Mouse (Mus musculus) liver, embryonic 11.5 days (tissue): ENCODE data around the gene Med19. TPM values are rescaled to one million over a fixed set of nuclear protein-coding genes. Genes with fewer than 3 reads are reported as not detected.

Experiments
- ATAC-seq: fragments of 200-750 bp; cut with Nextera tagmentation; replicated peaks from 2 replicates; pipeline ENCODE4 v1.8.0; 2017; ENCODE audit warnings: moderate number of reproducible peaks, mild to moderate bottlenecking, moderate TSS enrichment, moderate library complexity; ENCODE audit not compliant: low FRiP score
- DNase-seq: peaks from one replicate; pipeline ENCODE4 v3.0.0-alpha.2; 2017; ENCODE audit warnings: low spot score
- H3K27ac ChIP-seq: fragments of 300-500 bp; sonication (generic); 2 replicates; pipeline ENCODE4 v1.5.1; 2014; ENCODE audit warnings: mild to moderate bottlenecking, low read depth, low read length, control low read depth
- H3K27me3 ChIP-seq: fragments of 300-500 bp; sonication (generic); replicated peaks from 2 replicates; pipeline ENCODE4 v1.6.1; 2014; ENCODE audit warnings: low read length, mixed read lengths; ENCODE audit not compliant: control insufficient read depth, insufficient read depth
- H3K36me3 ChIP-seq: fragments of 300-500 bp; sonication (generic); 2 replicates; pipeline ENCODE4 v1.6.1; 2014; ENCODE audit warnings: mild to moderate bottlenecking, low read length, moderate library complexity, mixed read lengths; ENCODE audit not compliant: control insufficient read depth, insufficient read depth
- H3K4me1 ChIP-seq: fragments of 300-500 bp; sonication (generic); replicated peaks from 2 replicates; pipeline ENCODE4 v1.6.1; 2014; ENCODE audit warnings: low read length, mixed read lengths; ENCODE audit not compliant: control insufficient read depth, insufficient read depth
- H3K4me2 ChIP-seq: fragments of 300-500 bp; sonication (generic); 2 replicates; pipeline ENCODE4 v1.6.1; 2014; ENCODE audit warnings: mild to moderate bottlenecking, control low read depth, moderate library complexity
- H3K4me3 ChIP-seq: fragments of 300-500 bp; sonication (generic); 2 replicates; pipeline ENCODE4 v1.5.1; 2014; ENCODE audit warnings: low read depth, low read length, control low read depth
- H3K9ac ChIP-seq: fragments of 300-500 bp; sonication (generic); 2 replicates; pipeline ENCODE4 v1.6.1; 2014; ENCODE audit warnings: low read depth, low read length, control low read depth
- H3K9me3 ChIP-seq: fragments of 300-500 bp; sonication (generic); 2 replicates; pipeline ENCODE4 v1.6.1; 2016; ENCODE audit warnings: low read length, inconsistent platforms, mixed read lengths; ENCODE audit not compliant: control insufficient read depth
- WGBS: fragments of 180-500 bp; shearing (Covaris S2); extraction: QIAGEN DNeasy Blood & Tissue Kit; methylation state at CpG from one replicate; pipeline ENCODE4 v1.1.7; 2014; 5-methylcytosine and 5-hydroxymethylcytosine counted together
- polyA plus RNA-seq: library from polyadenylated mRNA; unstranded; fragments of >200 nt; fragmentation: Nextera tagmentation; extraction: Ambion mirVana; gene quantifications from 2 replicates; pipeline ENCODE4 v1.2.1, GENCODE M21; 2014

Med19 gene
- 43.4 and 44.9 TPM in 2 replicates for polyA plus RNA-seq

GRCm38 (mm10) chr2:84677968-84678880 lies at the start of gene Med19, which contains the start of gene Gm28635:
Gene Med19, plus strand, starts transcription at chr2:84678402.
Gene Gm28635, minus strand, starts transcription at chr2:84678041.
- Histone ChIP-seq H3K4me1 (peaks cover 19% of the 10 kb centered on the region), H3K4me3 (peak within 1 kb of the TSS; percentile 86), H3K27me3 (no peaks in the 10 kb centered on the region), H3K9ac (peak within 1 kb of the TSS; percentile 78), H3K36me3 (peaks cover 18% of the 10 kb centered on the region; the same call in 1 of the 2 replicates), H3K4me2 (peak within 1 kb of the TSS; percentile 70), H3K27ac (peak within 1 kb of the TSS; percentile 44; the same call in 1 of the 2 replicates), H3K9me3 (no peaks in the 10 kb centered on the region)
- WGBS = under 1% methylated on average over 44 of the region's 44 CpGs
- DNase-seq (peak; percentile 81), ATAC-seq (peak; percentile 97)

GRCm38 (mm10) chr2:84632001-84632400 lies 46.2 kb upstream of the Med19 start:
- DNase-seq (no peak), ATAC-seq (no peak)
- no peak overlapping the region for H3K4me2 ChIP-seq
- H3K9me3 ChIP-seq = no peaks in the 10 kb centered on the region
- no peak overlapping the region for H3K27ac ChIP-seq
- no peak overlapping the region for H3K4me3 ChIP-seq
- H3K36me3 ChIP-seq = no peaks in the 10 kb centered on the region
- WGBS = 88% methylated on average over 1 of the region's 1 CpGs
- H3K27me3 ChIP-seq = no peaks in the 10 kb centered on the region
- peaks cover 46% of the 10 kb centered on the region for H3K4me1 ChIP-seq
- no peak overlapping the region for H3K9ac ChIP-seq

- DNase-seq = no peak
- Histone ChIP-seq H3K4me1 (peaks cover 50% of the 10 kb centered on the region), H3K9me3 (no peaks in the 10 kb centered on the region), H3K4me2 (peak overlapping the region; percentile 50), H3K27me3 (no peaks in the 10 kb centered on the region), H3K9ac (no peak overlapping the region; the same call in 1 of the 2 replicates), H3K4me3 (no peak overlapping the region), H3K27ac (peak overlapping the region; percentile 51; the same call in 1 of the 2 replicates), H3K36me3 (no peaks in the 10 kb centered on the region)
- ATAC-seq = peak; percentile 37
- WGBS = 1% methylated on average over 3 of the region's 3 CpGs
Measured at GRCm38 (mm10) chr2:84632999-84633398, 45.2 kb upstream of the Med19 start.

GRCm38 (mm10) chr2:84634006-84634405 lies 44.2 kb upstream of the Med19 start:
- no peak for DNase-seq
- peak overlapping the region; percentile 46; the same call in 1 of the 2 replicates for H3K27ac ChIP-seq
- peak overlapping the region; percentile 59 for H3K4me2 ChIP-seq
- no peak overlapping the region for H3K9ac ChIP-seq
- no peak overlapping the region for H3K4me3 ChIP-seq
- H3K4me1 ChIP-seq = peaks cover 56% of the 10 kb centered on the region
- no peaks in the 10 kb centered on the region for H3K27me3 ChIP-seq
- no peak for ATAC-seq
- no peaks in the 10 kb centered on the region for H3K9me3 ChIP-seq
- WGBS = 57% methylated on average over 4 of the region's 4 CpGs
- H3K36me3 ChIP-seq = no peaks in the 10 kb centered on the region

- DNase-seq = no peak
- Histone ChIP-seq H3K4me3 (no peak overlapping the region), H3K4me1 (peaks cover 56% of the 10 kb centered on the region), H3K9me3 (no peaks in the 10 kb centered on the region), H3K27me3 (no peaks in the 10 kb centered on the region), H3K9ac (no peak overlapping the region; the same call in 1 of the 2 replicates), H3K4me2 (peak overlapping the region; percentile 59), H3K36me3 (no peaks in the 10 kb centered on the region), H3K27ac (peak overlapping the region; percentile 73)
- no peak for ATAC-seq
- WGBS = 31% methylated on average over 4 of the region's 4 CpGs
Measured at GRCm38 (mm10) chr2:84634934-84635482, 43.2 kb upstream of the Med19 start.

GRCm38 (mm10) chr2:84635611-84636010 lies 42.6 kb upstream of the Med19 start:
- Histone ChIP-seq H3K9ac (no peak overlapping the region), H3K4me3 (peak overlapping the region; percentile 5; the same call in 1 of the 2 replicates), H3K27me3 (no peaks in the 10 kb centered on the region), H3K27ac (peak overlapping the region; percentile 73), H3K4me1 (peaks cover 56% of the 10 kb centered on the region), H3K4me2 (peak overlapping the region; percentile 59), H3K9me3 (no peaks in the 10 kb centered on the region), H3K36me3 (no peaks in the 10 kb centered on the region)
- peak; percentile 77 for ATAC-seq
- 14% methylated on average over 2 of the region's 2 CpGs for WGBS
- DNase-seq = peak; percentile 55

- Histone ChIP-seq H3K27ac (peak overlapping the region; percentile 73), H3K9ac (no peak overlapping the region; the same call in 1 of the 2 replicates), H3K4me2 (peak overlapping the region; percentile 59), H3K4me1 (peaks cover 60% of the 10 kb centered on the region), H3K27me3 (no peaks in the 10 kb centered on the region), H3K36me3 (no peaks in the 10 kb centered on the region), H3K4me3 (peak overlapping the region; percentile 5; the same call in 1 of the 2 replicates), H3K9me3 (no peaks in the 10 kb centered on the region)
- DNase-seq (no peak), ATAC-seq (peak; percentile 39)
- WGBS = 32% methylated on average over 8 of the region's 8 CpGs
Measured at GRCm38 (mm10) chr2:84636231-84636741, 41.9 kb upstream of the Med19 start.

GRCm38 (mm10) chr2:84637452-84638165 lies 40.6 kb upstream of the Med19 start:
- no peak overlapping the region for H3K9ac ChIP-seq
- H3K36me3 ChIP-seq = no peaks in the 10 kb centered on the region
- no peaks in the 10 kb centered on the region for H3K27me3 ChIP-seq
- peaks cover 58% of the 10 kb centered on the region for H3K4me1 ChIP-seq
- no peaks in the 10 kb centered on the region for H3K9me3 ChIP-seq
- WGBS = 40% methylated on average over 7 of the region's 7 CpGs
- H3K4me2 ChIP-seq = peak overlapping the region; percentile 26; the same call in 1 of the 2 replicates
- H3K27ac ChIP-seq = 0 out of 2 replicates have a peak overlapping the region, but pooled peaks have one; percentile 44
- no peak overlapping the region for H3K4me3 ChIP-seq
- ATAC-seq (no peak), DNase-seq (no peak)
